Mouse (Mus musculus) bone marrow, adult 2 months (tissue): Measurements from ENCODE around the gene Acox3. TPM values are rescaled to one million over a fixed set of nuclear protein-coding genes. Genes with fewer than 3 reads are reported as not detected.

Experiments
- H3K27ac ChIP-seq: fragments of 200-500 bp; 2 replicates; pipeline ENCODE4 v1.5.1; 2012; ENCODE audit warnings: low read depth, mild to moderate bottlenecking, control low read depth, inconsistent platforms, low read length; ENCODE audit not compliant: control insufficient read depth, poor library complexity, insufficient read depth
- H3K4me1 ChIP-seq: fragments of 200-500 bp; 2 replicates; pipeline ENCODE4 v1.6.1; 2011; ENCODE audit warnings: low read length; ENCODE audit not compliant: control insufficient read depth, insufficient read depth
- H3K4me3 ChIP-seq: fragments of 200-500 bp; replicated peaks from 2 replicates; pipeline ENCODE3; 2011; ENCODE audit warnings: mild to moderate bottlenecking, low read depth, low read length, control low read depth; ENCODE audit not compliant: control insufficient read depth
- CTCF ChIP-seq: fragments of 200-500 bp; IDR thresholded peaks from 2 replicates; pipeline ENCODE4 v1.5.1; 2011; ENCODE audit warnings: low read length, control low read depth; ENCODE audit not compliant: control insufficient read depth, insufficient read depth
- POLR2A ChIP-seq: fragments of 200-500 bp; IDR thresholded peaks from 2 replicates; pipeline ENCODE4 v1.6.1; 2011; ENCODE audit warnings: low read depth, mild to moderate bottlenecking, control low read depth, low read length, borderline replicate concordance; ENCODE audit not compliant: control insufficient read depth
- WGBS: fragments of 180-500 bp; shearing (Covaris S2); methylation state at CpG from one replicate; pipeline ENCODE4 v1.1.7; 2018; 5-methylcytosine and 5-hydroxymethylcytosine counted together
- polyA plus RNA-seq: library from polyadenylated mRNA; stranded (reverse); fragments of >200 nt; gene quantifications from 2 replicates; pipeline ENCODE4 v1.2.4, GENCODE M21; 2011; ENCODE audit warnings: low replicate concordance; ENCODE audit not compliant: missing spikeins, insufficient read depth, insufficient read length

Gene Acox3
- polyA plus RNA-seq, 1 experiment = 35.8 TPM

DNA sequence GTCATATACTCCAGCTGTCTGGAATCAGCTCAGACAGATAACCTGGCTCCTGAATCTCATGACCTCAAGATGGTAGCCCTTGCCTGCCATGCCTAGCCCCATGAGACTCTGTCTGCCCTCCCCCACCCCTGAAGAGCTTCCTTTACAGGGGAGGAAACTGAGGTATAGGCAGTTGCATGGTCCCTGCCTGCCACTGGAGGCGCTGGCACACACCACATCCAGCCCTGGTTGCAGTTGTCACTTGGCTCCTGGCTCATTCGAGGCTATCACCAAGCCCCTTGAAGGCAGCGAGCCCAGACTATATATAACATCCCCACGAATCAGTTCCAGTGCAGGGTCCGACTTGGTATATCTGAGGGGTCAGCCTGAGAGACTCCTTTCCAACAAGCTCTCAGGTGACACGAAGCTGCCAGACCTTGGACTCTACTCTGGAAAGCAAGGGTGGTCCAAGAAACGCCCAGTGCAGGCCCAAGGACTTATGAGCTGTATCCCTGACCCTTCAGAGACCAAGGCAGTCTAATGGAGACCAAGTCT is 44.5 kb downstream of the Acox3 start:
- Histone ChIP-seq H3K4me1 (no peaks in the 10 kb centered on the region), H3K4me3 (no peak overlapping the region), H3K27ac (no peak overlapping the region)
- no peak for TF ChIP-seq POLR2A
- peak; percentile 37; the same call in 1 of the 2 replicates for TF ChIP-seq CTCF
- WGBS = 57% methylated on average over 7 of the region's 7 CpGs

DNA sequence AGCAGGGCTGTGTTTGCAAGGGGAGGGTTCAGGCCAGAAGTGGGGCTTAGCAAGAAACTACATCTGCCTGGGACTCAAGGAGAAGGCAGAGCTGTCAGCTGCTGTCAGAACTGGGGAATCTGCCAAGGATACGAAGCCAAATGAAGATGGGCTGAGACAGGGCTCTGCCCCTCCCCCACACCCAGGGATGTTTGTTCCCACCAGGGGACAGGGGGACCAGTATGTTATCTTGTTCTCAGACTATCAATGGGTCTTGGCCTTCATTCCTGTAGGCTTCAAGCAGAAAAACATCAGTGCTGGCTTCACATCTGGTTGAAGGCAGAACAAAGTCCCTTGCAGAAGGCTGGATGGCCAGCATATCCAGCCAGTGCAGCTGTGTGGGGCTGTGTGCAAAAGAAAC is 45.8 kb downstream of the Acox3 start:
- Histone ChIP-seq H3K4me1 (no peaks in the 10 kb centered on the region), H3K4me3 (no peak overlapping the region), H3K27ac (no peak overlapping the region)
- no peak for TF ChIP-seq CTCF
- no peak for TF ChIP-seq POLR2A
- 72% methylated on average over 1 of the region's 1 CpGs for WGBS

DNA sequence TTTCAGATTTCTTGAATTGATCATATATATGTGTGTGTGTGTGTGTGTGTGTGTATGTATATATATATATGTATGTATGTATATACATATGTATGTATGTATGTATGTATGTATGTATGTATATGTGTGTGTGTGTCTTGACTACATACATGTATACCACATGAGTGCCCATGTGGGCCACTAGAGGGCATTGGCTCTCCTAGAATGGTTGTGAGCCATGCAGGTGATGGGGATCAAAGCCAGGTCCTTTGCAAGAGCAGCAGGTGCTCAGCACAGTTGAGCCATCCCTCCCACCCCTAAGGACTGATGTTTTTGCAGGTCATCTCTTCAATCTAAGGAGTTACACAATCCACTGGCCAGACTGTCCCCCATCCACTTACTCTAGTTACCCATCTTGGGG is 46.5 kb downstream of the Acox3 start:
- Histone ChIP-seq H3K4me1 (no peaks in the 10 kb centered on the region), H3K4me3 (no peak overlapping the region), H3K27ac (no peak overlapping the region)
- TF ChIP-seq POLR2A (no peak), CTCF (no peak)

DNA sequence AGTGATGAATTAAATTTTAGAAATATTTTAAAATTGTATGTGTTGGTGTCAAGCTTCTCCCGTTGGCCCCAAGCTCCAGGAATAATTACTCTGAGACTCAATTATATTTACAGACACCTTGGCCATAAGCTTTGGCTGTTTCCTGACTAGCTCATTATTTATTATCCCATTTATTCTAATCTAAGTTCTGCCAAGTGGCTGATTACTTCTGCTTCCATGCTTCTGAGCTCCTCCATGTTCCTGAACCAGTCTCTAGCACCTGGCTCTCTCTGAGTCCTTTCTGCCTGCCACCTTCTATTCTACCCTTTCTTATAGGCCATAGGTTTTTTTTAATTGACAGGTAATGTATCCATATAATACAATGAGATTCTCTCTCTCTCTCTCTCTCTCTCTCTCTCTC is 47.9 kb downstream of the Acox3 start:
- 73% methylated on average over 1 of the region's 1 CpGs for WGBS
- TF ChIP-seq POLR2A = no peak
- no peak for TF ChIP-seq CTCF
- Histone ChIP-seq H3K4me1 (no peaks in the 10 kb centered on the region), H3K4me3 (no peak overlapping the region), H3K27ac (no peak overlapping the region)

DNA sequence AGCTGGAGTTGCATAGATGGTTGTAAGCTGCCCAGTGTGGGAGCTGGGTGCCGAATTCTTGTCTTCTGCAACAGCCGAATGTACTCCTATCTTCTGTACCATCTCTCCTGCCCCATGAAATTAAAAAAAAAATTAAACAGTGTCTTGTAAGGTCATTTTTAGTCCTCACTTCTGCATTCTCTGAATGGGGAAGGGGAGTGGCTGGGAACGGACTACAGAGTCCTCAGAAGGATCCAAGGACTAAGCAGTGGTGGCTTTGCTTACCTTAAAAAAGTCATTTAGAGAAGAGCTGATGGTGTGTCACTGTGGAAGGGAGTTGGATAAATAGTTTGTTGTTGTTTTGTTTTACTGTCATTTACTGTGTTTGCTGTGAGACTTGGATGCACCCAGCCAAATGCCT is 48.4 kb downstream of the Acox3 start:
- Histone ChIP-seq H3K27ac (no peak overlapping the region), H3K4me3 (no peak overlapping the region), H3K4me1 (no peaks in the 10 kb centered on the region)
- WGBS = 5% methylated on average over 3 of the region's 3 CpGs
- TF ChIP-seq CTCF (no peak), POLR2A (no peak)

DNA sequence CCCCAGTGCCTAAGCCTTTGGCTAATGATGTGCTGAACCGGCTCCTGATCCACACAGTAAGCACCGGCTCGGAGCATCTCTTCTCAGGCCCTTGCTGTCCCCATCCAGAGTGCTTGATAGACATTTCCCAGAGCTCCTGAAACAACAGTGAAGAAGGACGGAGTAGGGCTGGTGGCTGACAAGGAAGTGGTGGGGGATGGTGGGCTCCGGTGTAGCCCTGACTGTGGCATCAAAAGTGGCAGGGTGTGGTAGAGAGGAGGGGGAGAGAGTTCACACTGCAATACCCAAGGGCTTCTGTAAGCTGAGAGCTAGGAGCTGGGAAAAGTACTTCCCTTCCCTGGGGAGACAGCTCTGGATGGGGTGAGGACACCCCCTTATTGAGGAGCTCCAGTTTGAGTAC is 48.9 kb downstream of the Acox3 start:
- Histone ChIP-seq H3K27ac (no peak overlapping the region), H3K4me1 (no peaks in the 10 kb centered on the region), H3K4me3 (no peak overlapping the region)
- WGBS = 48% methylated on average over 5 of the region's 5 CpGs
- TF ChIP-seq POLR2A (no peak), CTCF (no peak)

DNA sequence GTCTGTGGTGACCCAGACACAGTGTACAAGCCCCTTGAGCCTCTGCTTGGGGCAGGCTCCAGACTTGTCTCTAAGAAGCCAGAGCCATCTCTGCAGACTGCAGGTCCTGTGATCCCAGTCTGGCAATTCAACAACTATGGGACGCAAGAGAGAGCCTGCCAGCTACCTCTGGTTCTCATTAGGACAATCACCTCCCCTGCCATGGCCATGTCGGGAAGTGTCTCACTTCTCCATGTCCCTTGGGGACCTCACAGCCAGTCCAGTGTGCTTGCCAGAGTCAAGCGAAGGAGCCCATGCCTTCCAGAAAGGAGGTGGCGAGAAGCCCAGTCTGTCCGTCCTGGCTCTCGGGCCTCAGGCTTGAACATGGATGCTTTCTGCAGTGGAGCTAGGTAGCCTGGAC is 50.0 kb downstream of the Acox3 start:
- Histone ChIP-seq H3K4me1 (no peaks in the 10 kb centered on the region), H3K27ac (no peak overlapping the region), H3K4me3 (no peak overlapping the region)
- TF ChIP-seq CTCF (no peak), POLR2A (no peak)
- 81% methylated on average over 6 of the region's 6 CpGs for WGBS

DNA sequence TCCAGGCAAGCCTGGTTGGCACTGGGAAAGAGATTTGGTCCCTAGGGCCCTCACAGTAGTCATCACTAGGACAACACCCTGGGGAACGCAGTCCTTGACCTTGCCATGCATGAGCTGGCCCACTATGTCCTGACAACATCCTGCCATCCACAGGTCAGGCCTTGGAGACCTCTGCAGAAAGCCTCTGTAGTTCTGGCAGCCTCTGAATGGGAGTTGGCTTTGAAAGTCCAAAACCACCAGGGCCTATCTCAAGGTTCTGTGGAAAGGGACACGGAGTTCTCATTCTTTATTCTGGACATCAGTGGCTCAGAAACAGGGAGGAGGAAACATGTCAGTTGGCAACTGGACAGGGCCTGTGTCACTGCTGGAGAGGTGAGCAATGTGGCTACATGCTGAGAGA is 53.2 kb downstream of the Acox3 start:
- 84% methylated on average over 2 of the region's 2 CpGs for WGBS
- TF ChIP-seq POLR2A (no peak), CTCF (no peak)
- Histone ChIP-seq H3K27ac (no peak overlapping the region), H3K4me3 (no peak overlapping the region), H3K4me1 (no peaks in the 10 kb centered on the region)

DNA sequence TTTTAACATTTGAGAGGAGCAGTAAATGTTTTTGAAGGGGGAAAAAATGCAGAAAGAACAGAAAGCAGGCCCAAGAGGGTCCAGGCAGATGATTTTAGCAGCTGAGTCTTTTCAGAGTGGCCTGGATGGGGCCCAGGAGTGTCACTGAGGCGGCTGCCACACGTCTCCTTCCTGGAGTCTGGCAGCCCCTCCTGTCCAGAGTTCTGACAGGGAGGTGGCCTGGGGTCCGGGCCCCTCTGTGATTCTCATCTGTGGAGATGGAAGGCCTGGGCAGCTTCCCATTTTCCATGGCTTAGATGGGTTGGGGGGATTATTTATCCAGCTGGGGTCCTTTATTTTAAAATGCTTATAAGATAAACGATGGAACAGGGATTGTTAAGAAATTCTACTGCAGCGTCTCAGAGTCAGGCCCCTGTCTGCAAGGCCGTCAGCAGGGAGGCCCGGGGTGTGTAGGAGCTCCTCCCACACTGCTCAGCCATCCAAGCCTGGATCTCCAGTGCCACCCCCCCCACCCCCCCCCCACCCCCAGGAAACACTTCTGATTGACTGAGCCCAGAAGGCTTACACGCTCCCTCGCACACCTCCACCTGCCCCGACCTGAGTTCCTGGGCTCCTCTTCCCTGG is 59.2 kb downstream of the Acox3 start:
- H3K4me1 ChIP-seq = no peaks in the 10 kb centered on the region
- no peak overlapping the region for H3K4me3 ChIP-seq
- no peak for TF ChIP-seq CTCF
- no peak for TF ChIP-seq POLR2A
- 76% methylated on average over 10 of the region's 10 CpGs for WGBS
- no peak overlapping the region for H3K27ac ChIP-seq
